Mouse (Mus musculus): ENCODE measurements around the gene Zfpm1.

DNA sequence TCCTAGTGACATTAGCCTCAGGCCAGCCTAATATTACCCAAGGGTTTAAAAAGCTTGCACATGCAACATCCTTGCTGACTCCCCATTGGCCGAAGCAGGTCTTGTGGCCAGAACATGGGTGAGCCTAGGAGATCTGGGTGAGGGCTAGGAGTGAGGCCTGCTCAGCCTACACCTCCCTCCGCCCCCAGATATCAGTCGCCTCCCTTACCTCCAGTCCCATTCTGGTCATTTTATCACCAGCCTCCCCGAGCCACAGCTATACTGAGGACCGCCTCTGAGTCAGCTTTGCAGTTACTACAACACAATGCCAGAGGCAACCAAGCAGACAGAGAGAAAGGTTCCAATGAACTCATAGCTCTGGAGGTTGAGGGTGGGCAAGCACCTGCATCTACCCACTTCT is 5.6 kb upstream of the Zfpm1 start:
- no peak for TF ChIP-seq CTCF (IDR thresholded peaks at IDR 0.05; ENCODE audit: extremely low read depth, insufficient read depth, insufficient read length, insufficient replicate concordance)
- no peak for TF ChIP-seq POLR2A (IDR thresholded peaks at IDR 0.05; ENCODE audit: low read depth, low read length)
